Comparison of ENCODE assay signal across 17 mouse cellular contexts in the genomic region with DNA sequence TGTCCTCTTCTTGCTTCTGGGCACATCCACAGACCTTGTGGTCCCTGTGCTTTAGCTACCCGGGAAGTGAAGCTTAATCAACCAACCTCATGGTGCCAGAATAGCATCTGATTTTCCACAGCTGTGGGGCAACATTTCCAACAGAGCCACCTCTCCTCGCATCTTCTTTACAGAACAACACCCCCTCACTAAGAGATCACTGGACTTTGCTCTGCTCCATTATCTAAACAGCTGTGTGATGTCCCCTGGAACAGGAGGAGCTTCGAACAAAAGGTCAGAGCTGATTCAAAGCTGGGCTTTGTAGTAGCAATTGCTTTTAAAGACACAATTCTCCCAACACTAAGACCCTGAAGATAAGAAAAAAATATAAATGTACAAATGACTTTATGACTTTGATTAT.
"Had no signal": no experiment of that assay in that cellular context is flagged by ENCODE, and none has a peak within 500 bp of the region (broad histone marks: within the 10 kb centered on the region; RNA-seq: fewer than 3 reads in every experiment).

No protein-coding gene starts in this region.

- H3K27me3 ChIP-seq: liver, embryonic 13.5 days; liver, embryonic 15.5 days; lung, embryonic 15.5 days; megakaryocyte, embryonic 14.5 days; midbrain, embryonic 13.5 days; midbrain, embryonic 15.5 days; neural tube, embryonic 12.5 days; stomach, embryonic 15.5 days had no signal

- H3K9me3 ChIP-seq: liver, embryonic 13.5 days; liver, embryonic 15.5 days; lung, embryonic 15.5 days; megakaryocyte, embryonic 14.5 days; midbrain, embryonic 13.5 days; midbrain, embryonic 15.5 days; neural tube, embryonic 12.5 days; stomach, embryonic 15.5 days had no signal

- H3K36me3 ChIP-seq: liver, embryonic 13.5 days; liver, embryonic 15.5 days; lung, embryonic 15.5 days; midbrain, embryonic 13.5 days; midbrain, embryonic 15.5 days; neural tube, embryonic 12.5 days; stomach, embryonic 15.5 days had no signal

- H3K4me3 ChIP-seq: liver, embryonic 13.5 days; liver, embryonic 15.5 days; lung, embryonic 15.5 days; megakaryocyte, embryonic 14.5 days; midbrain, embryonic 13.5 days; midbrain, embryonic 15.5 days; neural tube, embryonic 12.5 days; stomach, embryonic 15.5 days had no signal

- ATAC-seq: lung, postnatal 0 days; midbrain, embryonic 13.5 days; midbrain, embryonic 15.5 days had no signal

- H3K9ac ChIP-seq: liver, embryonic 13.5 days; liver, embryonic 15.5 days; lung, embryonic 15.5 days; midbrain, embryonic 13.5 days; midbrain, embryonic 15.5 days; neural tube, embryonic 12.5 days; stomach, embryonic 15.5 days had no signal

- DNase-seq: liver, embryonic 13.5 days; lung, postnatal 14 days; right cerebral cortex, postnatal 14 days; thymus, adult 2 months; thymus, postnatal 25 days; thymus, postnatal 4 days had no signal

- H3K4me1 ChIP-seq: liver, embryonic 13.5 days; liver, embryonic 15.5 days; megakaryocyte, embryonic 14.5 days; midbrain, embryonic 15.5 days; neural tube, embryonic 12.5 days; stomach, embryonic 15.5 days had no signal

- H3K4me2 ChIP-seq: liver, embryonic 13.5 days; liver, embryonic 15.5 days; lung, embryonic 15.5 days; midbrain, embryonic 11.5 days; midbrain, embryonic 13.5 days; midbrain, embryonic 15.5 days; neural tube, embryonic 12.5 days; stomach, embryonic 15.5 days had no signal

- H3K27ac ChIP-seq: liver, embryonic 13.5 days; liver, embryonic 15.5 days; lung, embryonic 15.5 days; macrophage; midbrain, embryonic 13.5 days; midbrain, embryonic 15.5 days; neural tube, embryonic 12.5 days; stomach, embryonic 15.5 days; stomach, postnatal 0 days had no signal
